Mouse (Mus musculus) v-Abl transformed pro-B cells (cell line): ENCODE measurements around the gene Dnah9.

Experiments
- in situ Hi-C, 2 experiments: fragments of 400-800 bp; cut with MboI; formaldehyde crosslinking; loops; one replicate each; pipeline ENCODE4 v1.15.1; 2025; ENCODE audit not compliant: unreplicated experiment in 2 of 2

Gene Dnah9

GRCm38 (mm10) chr11:65806321-65806904 lies 361.9 kb downstream of the Dnah9 start:
- in situ Hi-C loops: loop anchor here in 1 of 2 experiments (25.0 kb wide), 1 partner anchor 1231 kb away; the partner anchor contains the start of gene Tmem220

DNA sequence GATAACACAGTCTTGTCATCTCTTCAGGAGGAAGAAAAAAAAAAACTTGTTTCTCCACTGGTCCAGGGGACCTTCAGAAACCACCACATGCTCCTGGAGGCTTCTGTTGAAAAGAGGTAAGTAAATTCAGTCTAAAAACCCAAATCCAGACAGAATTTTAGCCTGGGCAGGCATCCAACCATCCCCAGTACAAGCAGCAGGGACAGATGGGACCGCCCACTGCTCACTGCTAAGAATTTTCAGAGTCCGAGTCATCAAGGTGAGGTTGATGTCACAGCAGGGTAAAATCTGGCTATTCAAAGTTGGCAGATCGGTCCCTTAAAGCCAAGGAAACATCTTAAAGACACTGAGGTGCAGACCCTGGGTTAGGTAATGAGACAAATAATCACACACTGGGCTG lies 366.5 kb downstream of the Dnah9 start:
- in situ Hi-C loops: loop anchor here in 1 of 2 experiments (25.0 kb wide), 1 partner anchor 1235 kb away; the partner anchor contains the start of gene Tmem220

DNA sequence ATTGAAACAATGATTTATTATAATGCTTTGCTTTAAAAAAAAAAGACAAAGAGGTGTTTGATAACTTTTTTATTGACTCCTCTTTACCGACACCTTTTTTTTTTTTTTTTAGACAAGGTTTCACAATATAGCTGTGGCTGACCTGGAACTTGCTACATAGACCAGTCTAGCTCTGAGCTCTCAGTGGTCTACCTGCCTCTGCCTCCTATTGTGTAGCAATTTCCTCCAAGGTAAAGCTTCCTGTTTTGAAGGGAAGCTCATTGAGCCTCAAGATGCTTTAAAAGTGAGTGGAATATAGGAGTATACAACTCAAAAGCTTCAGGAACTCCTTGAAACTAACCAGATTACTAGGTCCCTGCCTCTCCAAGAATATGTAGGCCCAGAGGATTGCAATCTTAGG lies 372.5 kb downstream of the Dnah9 start:
- in situ Hi-C loops: no loop called here

DNA sequence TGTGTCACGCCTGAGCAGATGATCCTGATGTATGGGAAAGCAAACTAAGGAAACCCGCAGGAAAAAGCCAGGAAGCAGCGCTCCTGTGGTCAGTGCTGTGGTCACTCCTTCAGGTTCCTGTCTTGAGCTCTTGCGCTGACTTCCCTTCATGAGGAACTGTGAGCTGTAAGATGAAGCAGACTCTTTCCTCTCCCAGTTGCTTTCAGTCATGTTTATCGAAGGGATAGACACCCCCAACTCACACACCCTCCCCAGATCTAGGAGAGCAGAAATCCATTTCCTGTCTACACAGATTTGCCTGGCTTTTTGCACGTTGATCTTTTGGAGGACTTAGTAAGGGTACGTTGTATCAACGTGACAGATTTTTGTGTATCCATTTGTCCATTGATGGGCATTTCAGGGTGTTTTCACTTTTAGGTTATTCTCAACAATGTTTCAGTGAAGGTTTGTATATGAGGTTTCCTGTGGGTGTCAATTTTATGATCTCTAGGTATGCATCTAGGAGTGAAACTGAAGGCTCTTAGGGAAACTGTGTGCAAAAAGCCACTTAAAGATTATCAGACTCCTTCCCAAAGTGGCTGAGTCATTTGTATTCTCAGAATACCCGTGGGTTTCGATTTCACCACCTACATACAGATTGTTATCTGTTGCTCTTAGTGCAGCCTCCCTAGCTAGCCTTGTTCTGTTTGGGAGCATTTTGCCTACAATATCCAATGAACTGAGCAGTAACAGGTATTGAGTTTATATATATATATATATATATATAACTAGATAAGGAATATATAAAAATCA lies 373.7 kb downstream of the Dnah9 start:
- in situ Hi-C loops: no loop called here

GRCm38 (mm10) chr11:65788154-65788553 lies 380.2 kb downstream of the Dnah9 start, which contains the start of gene Map2k4:
Gene Map2k4 (minus strand): TSS chr11:65788297.
- in situ Hi-C loops: no loop called here

- in situ Hi-C loops: no loop called here
Observed at GRCm38 (mm10) chr11:65787421-65788151, 380.8 kb downstream of the Dnah9 start.

DNA sequence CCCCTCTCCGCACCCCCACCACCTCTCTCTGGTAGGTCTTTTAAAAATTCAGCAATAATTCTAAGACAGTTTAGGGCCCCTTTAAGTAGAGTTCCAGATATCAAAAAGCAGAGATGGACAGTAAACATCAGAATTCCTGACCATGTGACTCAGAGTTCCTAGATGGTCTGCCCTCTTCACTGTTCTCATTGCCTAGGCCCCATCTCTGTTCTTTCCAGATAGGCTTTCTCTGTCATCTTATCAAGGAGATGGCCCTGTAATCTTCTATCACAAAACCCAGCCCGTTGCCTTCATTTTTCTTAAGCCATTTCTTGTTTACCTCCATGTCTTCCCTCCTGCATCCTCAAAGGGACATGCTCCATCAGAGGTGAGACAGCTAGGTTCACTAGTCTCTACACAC lies 382.2 kb downstream of the Dnah9 start:
- in situ Hi-C loops: no loop called here

DNA sequence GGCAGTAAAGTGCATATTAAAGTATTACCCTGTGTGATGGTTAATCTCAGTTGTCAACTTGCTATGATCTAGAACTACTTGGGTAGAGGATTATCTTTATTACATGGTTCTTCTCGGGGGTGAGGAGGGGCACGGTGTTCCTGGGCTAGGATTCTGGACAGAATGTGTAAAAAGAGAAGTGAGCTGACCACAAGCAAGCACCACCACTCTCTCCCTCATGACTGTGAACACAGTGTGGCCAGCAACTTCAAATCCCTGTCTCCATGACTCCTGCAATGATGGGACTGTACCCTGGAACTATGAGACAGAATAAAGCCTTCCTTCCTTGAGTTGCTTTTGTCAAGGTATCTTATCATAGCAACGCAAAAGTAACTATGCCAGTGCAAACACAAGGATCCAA lies 386.8 kb downstream of the Dnah9 start:
- in situ Hi-C loops: no loop called here
